Mouse (Mus musculus) megakaryocyte, embryonic 14.5 days (primary cell): ENCODE measurements around the gene Slc25a26. TPM values are rescaled to one million over a fixed set of nuclear protein-coding genes. Genes with fewer than 3 reads are reported as not detected.
"Not testable (repeated sequence)": the region's sequence is repeated elsewhere in the genome, so short reads cannot be mapped to it uniquely, and the experiment has no call there.

ENCODE experiments used
- H3K27me3 ChIP-seq: replicated peaks from 2 replicates; pipeline ENCODE3; 2012; ENCODE audit warnings: inconsistent platforms
- H3K36me3 ChIP-seq: replicated peaks from 2 replicates; pipeline ENCODE3; 2012; ENCODE audit warnings: low read length, inconsistent platforms, mixed read lengths
- H3K4me1 ChIP-seq: 2 replicates; pipeline ENCODE4 v1.6.1; 2012; ENCODE audit warnings: inconsistent platforms
- H3K4me3 ChIP-seq: replicated peaks from 2 replicates; pipeline ENCODE3; 2012; ENCODE audit warnings: moderate library complexity, mild to moderate bottlenecking, inconsistent platforms
- H3K9me3 ChIP-seq: 2 replicates; pipeline ENCODE4 v1.6.1; 2012; ENCODE audit warnings: inconsistent platforms
- FLI1 ChIP-seq: IDR thresholded peaks from 2 replicates; pipeline ENCODE4 v1.6.1; 2012; ENCODE audit warnings: low read length, inconsistent platforms, mixed read lengths
- GATA1 ChIP-seq: IDR thresholded peaks from 3 replicates; pipeline ENCODE4 v1.6.1; 2012; ENCODE audit warnings: mixed read lengths, low read length, inconsistent platforms, borderline replicate concordance
- polyA plus RNA-seq: library from polyadenylated mRNA; stranded (reverse); fragments of >175 nt; gene quantifications from 2 replicates; pipeline ENCODE4 v1.2.3, GENCODE M21; 2012; ENCODE audit warnings: low replicate concordance; ENCODE audit not compliant: insufficient read depth

Slc25a26 gene
- polyA plus RNA-seq, 1 experiment = 1.8 TPM

DNA sequence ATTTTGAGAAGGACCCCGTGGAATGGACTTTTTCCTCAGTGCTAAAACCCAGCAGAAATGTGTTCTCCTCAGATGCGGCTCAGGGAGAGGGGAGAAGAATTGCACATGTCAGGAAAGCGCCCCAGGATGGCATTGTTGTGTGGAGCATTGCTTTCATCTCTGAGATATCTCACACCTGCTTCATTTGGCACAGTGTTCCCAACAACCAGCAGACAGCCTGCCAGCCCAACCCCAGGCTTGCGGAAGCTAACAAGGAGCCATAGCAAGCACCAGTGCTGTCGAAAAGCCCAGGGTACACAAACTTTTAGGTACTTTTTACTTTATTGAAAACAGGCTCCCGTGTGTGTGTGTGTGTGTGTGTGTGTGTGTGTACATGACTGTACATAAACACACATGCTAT is 50.2 kb downstream of the Slc25a26 start:
- Histone ChIP-seq H3K36me3 (no peaks in the 10 kb centered on the region), H3K4me1 (peaks cover 7% of the 10 kb centered on the region), H3K27me3 (no peaks in the 10 kb centered on the region), H3K9me3 (peaks cover 7% of the 10 kb centered on the region), H3K4me3 (no peak overlapping the region)
- TF ChIP-seq GATA1 (no peak), FLI1 (no peak)

- H3K4me3 ChIP-seq = no peak overlapping the region
- TF ChIP-seq GATA1 = no peak
- no peak for TF ChIP-seq FLI1
- H3K36me3 ChIP-seq = no peaks in the 10 kb centered on the region
- H3K9me3 ChIP-seq = peaks cover 7% of the 10 kb centered on the region
- no peaks in the 10 kb centered on the region for H3K27me3 ChIP-seq
- H3K4me1 ChIP-seq = peaks cover 7% of the 10 kb centered on the region
Measured at GRCm38 (mm10) chr6:94550851-94551250, 50.7 kb downstream of the Slc25a26 start.

DNA sequence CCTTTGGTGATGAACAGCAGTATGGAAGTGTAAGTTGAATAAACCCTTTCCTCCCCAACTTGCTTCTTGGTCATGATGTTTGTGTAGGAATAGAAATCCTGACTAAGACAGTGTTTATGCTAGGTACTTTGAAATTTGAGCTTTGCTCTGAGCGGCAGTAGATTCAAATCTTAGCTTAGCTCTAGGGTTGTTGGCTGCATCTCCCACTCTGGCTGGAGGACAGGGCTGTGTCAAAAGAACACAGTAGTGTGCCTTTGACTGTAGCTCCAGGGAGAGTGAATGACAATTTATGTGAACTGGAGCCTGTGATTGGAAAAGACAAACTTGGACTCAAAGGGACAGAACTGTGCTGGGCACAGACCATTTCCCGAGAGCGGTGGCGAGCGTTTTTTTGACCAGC is 53.0 kb downstream of the Slc25a26 start:
- Histone ChIP-seq H3K9me3 (peaks cover 7% of the 10 kb centered on the region), H3K36me3 (no peaks in the 10 kb centered on the region), H3K4me1 (peaks cover 7% of the 10 kb centered on the region), H3K4me3 (no peak overlapping the region), H3K27me3 (no peaks in the 10 kb centered on the region)
- TF ChIP-seq GATA1 = no peak
- no peak for TF ChIP-seq FLI1

GRCm38 (mm10) chr6:94558603-94559002 is 58.5 kb downstream of the Slc25a26 start:
- H3K9me3 ChIP-seq, H3K4me3 ChIP-seq, H3K36me3 ChIP-seq, H3K4me1 ChIP-seq, H3K27me3 ChIP-seq: not testable (repeated sequence)

- H3K36me3 ChIP-seq = no peaks in the 10 kb centered on the region
- TF ChIP-seq FLI1 (no peak), GATA1 (no peak)
- H3K4me1 ChIP-seq = no peaks in the 10 kb centered on the region
- H3K9me3 ChIP-seq = no peaks in the 10 kb centered on the region
- no peaks in the 10 kb centered on the region for H3K27me3 ChIP-seq
- H3K4me3 ChIP-seq = no peak overlapping the region
Measured at GRCm38 (mm10) chr6:94560896-94561295, 60.8 kb downstream of the Slc25a26 start.

DNA sequence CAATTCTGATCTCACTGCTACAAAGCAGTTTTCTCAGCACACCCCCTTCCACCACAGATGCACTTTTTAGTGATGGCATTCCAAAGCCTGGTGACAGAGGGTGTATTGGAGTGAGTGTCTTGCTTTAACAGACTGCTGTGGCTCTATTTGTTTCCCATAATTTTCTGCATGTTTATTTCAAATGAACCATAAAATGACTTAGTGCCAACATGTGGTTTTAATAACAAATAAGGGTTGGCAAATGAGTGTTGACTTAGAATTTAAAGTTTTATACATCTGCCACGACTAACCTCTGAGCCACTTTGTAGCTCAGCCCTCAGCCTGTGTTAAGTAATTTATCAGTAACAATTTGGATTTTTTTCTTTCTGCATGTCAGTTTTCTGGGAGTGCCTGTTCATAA is 61.2 kb downstream of the Slc25a26 start:
- no peaks in the 10 kb centered on the region for H3K27me3 ChIP-seq
- no peaks in the 10 kb centered on the region for H3K4me1 ChIP-seq
- H3K9me3 ChIP-seq = no peaks in the 10 kb centered on the region
- TF ChIP-seq GATA1 = no peak
- no peak for TF ChIP-seq FLI1
- H3K4me3 ChIP-seq = no peak overlapping the region
- no peaks in the 10 kb centered on the region for H3K36me3 ChIP-seq

GRCm38 (mm10) chr6:94563203-94563940 is 63.2 kb downstream of the Slc25a26 start:
- Histone ChIP-seq H3K9me3 (no peaks in the 10 kb centered on the region), H3K4me3 (no peak overlapping the region), H3K36me3 (no peaks in the 10 kb centered on the region), H3K27me3 (no peaks in the 10 kb centered on the region), H3K4me1 (no peaks in the 10 kb centered on the region)
- TF ChIP-seq GATA1 = no peak
- no peak for TF ChIP-seq FLI1

- TF ChIP-seq FLI1 (no peak), GATA1 (no peak)
- Histone ChIP-seq H3K4me3 (no peak overlapping the region), H3K9me3 (no peaks in the 10 kb centered on the region), H3K4me1 (no peaks in the 10 kb centered on the region), H3K36me3 (no peaks in the 10 kb centered on the region), H3K27me3 (no peaks in the 10 kb centered on the region)
Measured at GRCm38 (mm10) chr6:94565766-94566165, 65.6 kb downstream of the Slc25a26 start.

DNA sequence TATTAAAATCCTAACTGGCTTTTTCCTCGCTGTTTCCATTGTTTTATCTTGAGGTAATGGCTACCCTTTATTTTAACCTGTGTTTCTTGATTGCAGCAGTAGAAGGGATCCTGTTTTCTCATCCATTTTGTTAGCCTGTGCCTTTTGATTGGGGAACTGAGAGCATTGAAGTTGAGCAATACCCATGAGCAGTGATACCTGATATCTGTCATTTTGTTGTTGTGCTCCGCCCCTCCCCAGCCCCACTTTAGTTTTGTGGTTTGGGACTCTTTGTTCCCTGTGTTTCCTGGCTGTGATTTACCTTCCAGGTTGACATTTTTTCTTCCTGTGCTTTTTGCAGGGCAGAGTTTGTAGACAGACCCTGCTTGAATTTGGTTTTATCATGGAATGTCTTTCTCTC is 67.9 kb downstream of the Slc25a26 start:
- no peaks in the 10 kb centered on the region for H3K27me3 ChIP-seq
- TF ChIP-seq GATA1 (no peak), FLI1 (no peak)
- no peaks in the 10 kb centered on the region for H3K4me1 ChIP-seq
- no peaks in the 10 kb centered on the region for H3K36me3 ChIP-seq
- H3K9me3 ChIP-seq = no peaks in the 10 kb centered on the region
- no peak overlapping the region for H3K4me3 ChIP-seq

DNA sequence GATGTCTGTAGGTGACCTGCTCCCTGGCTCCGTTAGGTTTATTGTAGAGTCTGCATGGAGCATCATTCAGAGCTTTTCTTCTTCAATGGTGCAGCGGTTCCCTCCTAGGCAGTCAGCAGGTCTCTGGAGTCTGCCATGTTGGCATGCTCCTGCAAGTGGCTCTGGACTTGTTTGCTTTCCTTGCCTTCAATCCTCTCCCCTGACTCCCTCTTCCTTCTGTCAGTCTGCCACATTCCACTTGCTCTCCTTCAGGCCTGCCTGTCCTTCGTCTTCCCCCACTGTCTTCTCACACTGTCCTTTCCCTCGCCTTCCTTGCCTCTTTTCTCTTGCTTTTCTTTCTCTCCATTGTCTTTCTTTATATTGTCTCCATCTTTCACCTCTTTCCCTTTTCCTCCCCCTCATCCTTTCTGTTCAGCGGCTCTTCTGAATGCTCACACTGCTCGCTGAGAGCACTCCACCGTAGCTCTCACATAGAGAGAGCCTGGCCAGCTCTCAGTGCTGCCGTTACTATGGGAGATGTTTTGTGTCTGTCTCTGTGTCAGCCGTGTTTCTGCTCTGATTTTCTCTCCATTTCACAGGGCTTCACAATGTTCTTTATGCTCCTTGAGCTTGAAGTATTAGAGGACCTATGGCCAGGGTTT is 75.5 kb downstream of the Slc25a26 start:
- Histone ChIP-seq H3K27me3 (no peaks in the 10 kb centered on the region), H3K4me1 (0 out of 2 replicates have a peak, but pooled peaks cover 3% of the 10 kb centered on the region), H3K4me3 (no peak overlapping the region), H3K9me3 (peaks cover 4% of the 10 kb centered on the region; the same call in 1 of the 2 replicates), H3K36me3 (no peaks in the 10 kb centered on the region)
- TF ChIP-seq FLI1 (no peak), GATA1 (no peak)
